Mouse (Mus musculus): ENCODE measurements around the gene Met. TPM values are rescaled to one million over a fixed set of nuclear protein-coding genes. Genes with fewer than 3 reads are reported as not detected.

Met gene
- polyA plus RNA-seq, 1 experiment from 2014 or later: 0.94 TPM

GRCm38 (mm10) chr6:17501440-17501839 lies 37.8 kb downstream of the Met start:
- no peak for ATAC-seq
- Histone ChIP-seq H3K27me3 (ENCODE audit: control insufficient read depth, insufficient read depth, low read depth, low read length) (no peaks in the 10 kb centered on the region), H3K4me1 (ENCODE audit: control insufficient read depth, insufficient read depth, low read length) (no peaks in the 10 kb centered on the region), H3K4me3 (ENCODE audit: low read depth, low read length) (no peak overlapping the region), H3K9me3 (replicated peaks; ENCODE audit: control insufficient read depth, low read length, poor library complexity, severe bottlenecking) (no peaks in the 10 kb centered on the region), H3K36me3 (ENCODE audit: control insufficient read depth, insufficient read depth, low read length) (no peaks in the 10 kb centered on the region), H3K27ac (ENCODE audit: low read length) (no peak overlapping the region), H3K4me2 (ENCODE audit: low read length) (no peak overlapping the region), H3K9ac (ENCODE audit: low read depth, low read length) (no peak overlapping the region)
- WGBS: 75% methylated on average over 4 of the region's 4 CpGs

GRCm38 (mm10) chr6:17502311-17502710 lies 38.7 kb downstream of the Met start:
- ATAC-seq: no peak
- no peaks in the 10 kb centered on the region for H3K4me1 ChIP-seq (ENCODE audit: control insufficient read depth, insufficient read depth, low read length)
- H3K36me3 ChIP-seq (ENCODE audit: control insufficient read depth, insufficient read depth, low read length): no peaks in the 10 kb centered on the region
- H3K4me2 ChIP-seq (ENCODE audit: low read length): no peak overlapping the region
- H3K9ac ChIP-seq (ENCODE audit: low read depth, low read length): no peak overlapping the region
- H3K9me3 ChIP-seq (replicated peaks; ENCODE audit: control insufficient read depth, low read length, poor library complexity, severe bottlenecking): no peaks in the 10 kb centered on the region
- 64% methylated on average over 1 of the region's 1 CpGs for WGBS
- no peak overlapping the region for H3K4me3 ChIP-seq (ENCODE audit: low read depth, low read length)
- no peak overlapping the region for H3K27ac ChIP-seq (ENCODE audit: low read length)
- no peaks in the 10 kb centered on the region for H3K27me3 ChIP-seq (ENCODE audit: control insufficient read depth, insufficient read depth, low read depth, low read length)

GRCm38 (mm10) chr6:17503724-17504123 lies 40.1 kb downstream of the Met start:
- no peak for ATAC-seq
- Histone ChIP-seq H3K9ac (ENCODE audit: low read depth, low read length) (no peak overlapping the region), H3K27me3 (ENCODE audit: control insufficient read depth, insufficient read depth, low read depth, low read length) (no peaks in the 10 kb centered on the region), H3K36me3 (ENCODE audit: control insufficient read depth, insufficient read depth, low read length) (no peaks in the 10 kb centered on the region), H3K4me3 (ENCODE audit: low read depth, low read length) (no peak overlapping the region), H3K4me1 (ENCODE audit: control insufficient read depth, insufficient read depth, low read length) (no peaks in the 10 kb centered on the region), H3K4me2 (ENCODE audit: low read length) (no peak overlapping the region), H3K27ac (ENCODE audit: low read length) (no peak overlapping the region), H3K9me3 (replicated peaks; ENCODE audit: control insufficient read depth, low read length, poor library complexity, severe bottlenecking) (no peaks in the 10 kb centered on the region)
- 64% methylated on average over 3 of the region's 3 CpGs for WGBS

- no peaks in the 10 kb centered on the region for H3K4me1 ChIP-seq (ENCODE audit: control insufficient read depth, insufficient read depth, low read length)
Measured at GRCm38 (mm10) chr6:17505530-17505929, 41.9 kb downstream of the Met start.

GRCm38 (mm10) chr6:17506831-17507230 lies 43.2 kb downstream of the Met start:
- H3K36me3 ChIP-seq (ENCODE audit: control insufficient read depth, insufficient read depth, low read length): no peaks in the 10 kb centered on the region
- H3K9me3 ChIP-seq (replicated peaks; ENCODE audit: control insufficient read depth, low read length, poor library complexity, severe bottlenecking): no peaks in the 10 kb centered on the region
- no peak overlapping the region for H3K4me3 ChIP-seq (ENCODE audit: low read depth, low read length)
- H3K4me1 ChIP-seq (ENCODE audit: control insufficient read depth, insufficient read depth, low read length): no peaks in the 10 kb centered on the region
- no peaks in the 10 kb centered on the region for H3K27me3 ChIP-seq (ENCODE audit: control insufficient read depth, insufficient read depth, low read depth, low read length)
- no peak overlapping the region for H3K9ac ChIP-seq (ENCODE audit: low read depth, low read length)
- ATAC-seq: no peak
- WGBS: 87% methylated on average over 2 of the region's 2 CpGs
- H3K27ac ChIP-seq (ENCODE audit: low read length): no peak overlapping the region
- H3K4me2 ChIP-seq (ENCODE audit: low read length): no peak overlapping the region

More at GRCm38 (mm10) chr6:17505530-17505929, 41.9 kb downstream of the Met start:
- Histone ChIP-seq H3K9me3 (replicated peaks; ENCODE audit: control insufficient read depth, low read length, poor library complexity, severe bottlenecking) (no peaks in the 10 kb centered on the region), H3K36me3 (ENCODE audit: control insufficient read depth, insufficient read depth, low read length) (no peaks in the 10 kb centered on the region), H3K4me3 (ENCODE audit: low read depth, low read length) (no peak overlapping the region), H3K4me2 (ENCODE audit: low read length) (no peak overlapping the region), H3K27ac (ENCODE audit: low read length) (no peak overlapping the region), H3K9ac (ENCODE audit: low read depth, low read length) (no peak overlapping the region), H3K27me3 (ENCODE audit: control insufficient read depth, insufficient read depth, low read depth, low read length) (no peaks in the 10 kb centered on the region)
- 86% methylated on average over 3 of the region's 3 CpGs for WGBS
- ATAC-seq: no peak

GRCm38 (mm10) chr6:17508184-17508583 lies 44.6 kb downstream of the Met start:
- H3K27me3 ChIP-seq (ENCODE audit: control insufficient read depth, insufficient read depth, low read depth, low read length): no peaks in the 10 kb centered on the region
- ATAC-seq: no peak
- no peaks in the 10 kb centered on the region for H3K36me3 ChIP-seq (ENCODE audit: control insufficient read depth, insufficient read depth, low read length)
- no peaks in the 10 kb centered on the region for H3K4me1 ChIP-seq (ENCODE audit: control insufficient read depth, insufficient read depth, low read length)
- WGBS: 78% methylated on average over 5 of the region's 5 CpGs
- no peaks in the 10 kb centered on the region for H3K9me3 ChIP-seq (replicated peaks; ENCODE audit: control insufficient read depth, low read length, poor library complexity, severe bottlenecking)
- H3K27ac ChIP-seq (ENCODE audit: low read length): no peak overlapping the region
- H3K9ac ChIP-seq (ENCODE audit: low read depth, low read length): no peak overlapping the region
- H3K4me2 ChIP-seq (ENCODE audit: low read length): no peak overlapping the region
- no peak overlapping the region for H3K4me3 ChIP-seq (ENCODE audit: low read depth, low read length)

GRCm38 (mm10) chr6:17508604-17509372 lies 45.2 kb downstream of the Met start:
- H3K4me3 ChIP-seq (ENCODE audit: low read depth, low read length): no peak overlapping the region
- H3K9me3 ChIP-seq (replicated peaks; ENCODE audit: control insufficient read depth, low read length, poor library complexity, severe bottlenecking): no peaks in the 10 kb centered on the region
- H3K4me2 ChIP-seq (ENCODE audit: low read length): no peak overlapping the region
- 88% methylated on average over 9 of the region's 9 CpGs for WGBS
- H3K36me3 ChIP-seq (ENCODE audit: control insufficient read depth, insufficient read depth, low read length): no peaks in the 10 kb centered on the region
- no peak overlapping the region for H3K27ac ChIP-seq (ENCODE audit: low read length)
- H3K9ac ChIP-seq (ENCODE audit: low read depth, low read length): no peak overlapping the region
- no peaks in the 10 kb centered on the region for H3K4me1 ChIP-seq (ENCODE audit: control insufficient read depth, insufficient read depth, low read length)
- no peaks in the 10 kb centered on the region for H3K27me3 ChIP-seq (ENCODE audit: control insufficient read depth, insufficient read depth, low read depth, low read length)
- no peak for ATAC-seq

- WGBS: 95% methylated on average over 15 of the region's 15 CpGs
Measured at GRCm38 (mm10) chr6:17513381-17513780, 49.8 kb downstream of the Met start.

GRCm38 (mm10) chr6:17515775-17516460 lies 52.3 kb downstream of the Met start:
- 47% methylated on average over 7 of the region's 7 CpGs for WGBS
- Histone ChIP-seq H3K27ac (ENCODE audit: low read length) (no peak overlapping the region), H3K4me3 (ENCODE audit: low read depth, low read length) (no peak overlapping the region), H3K9me3 (replicated peaks; ENCODE audit: control insufficient read depth, low read length, poor library complexity, severe bottlenecking) (no peaks in the 10 kb centered on the region), H3K4me1 (ENCODE audit: control insufficient read depth, insufficient read depth, low read length) (no peaks in the 10 kb centered on the region), H3K27me3 (ENCODE audit: control insufficient read depth, insufficient read depth, low read depth, low read length) (no peaks in the 10 kb centered on the region), H3K36me3 (ENCODE audit: control insufficient read depth, insufficient read depth, low read length) (no peaks in the 10 kb centered on the region), H3K9ac (ENCODE audit: low read depth, low read length) (no peak overlapping the region), H3K4me2 (ENCODE audit: low read length) (no peak overlapping the region)
- ATAC-seq: no peak

More at GRCm38 (mm10) chr6:17513381-17513780, 49.8 kb downstream of the Met start:
- no peak overlapping the region for H3K4me3 ChIP-seq (ENCODE audit: low read depth, low read length)
- no peaks in the 10 kb centered on the region for H3K4me1 ChIP-seq (ENCODE audit: control insufficient read depth, insufficient read depth, low read length)
- H3K27ac ChIP-seq (ENCODE audit: low read length): no peak overlapping the region
- H3K9me3 ChIP-seq (replicated peaks; ENCODE audit: control insufficient read depth, low read length, poor library complexity, severe bottlenecking): no peaks in the 10 kb centered on the region
- no peak overlapping the region for H3K9ac ChIP-seq (ENCODE audit: low read depth, low read length)
- no peaks in the 10 kb centered on the region for H3K27me3 ChIP-seq (ENCODE audit: control insufficient read depth, insufficient read depth, low read depth, low read length)
- no peak overlapping the region for H3K4me2 ChIP-seq (ENCODE audit: low read length)
- H3K36me3 ChIP-seq (ENCODE audit: control insufficient read depth, insufficient read depth, low read length): no peaks in the 10 kb centered on the region
- ATAC-seq: no peak
